Mouse (Mus musculus) ES-E14 (cell line): ENCODE data around the gene Zmiz1.

Experiments used
- CHD2 ChIP-seq: IDR thresholded peaks from 2 replicates; pipeline ENCODE4 v1.6.1; 2014; ENCODE audit warnings: mild to moderate bottlenecking, low read depth, low read length, inconsistent platforms
- ZC3H11A ChIP-seq: IDR thresholded peaks from 2 replicates; pipeline ENCODE4 v1.6.1; 2012; ENCODE audit warnings: low read depth, mild to moderate bottlenecking, inconsistent platforms, low read length, borderline replicate concordance
- ZNF384 ChIP-seq: IDR thresholded peaks from 2 replicates; pipeline ENCODE4 v1.6.1; 2012; ENCODE audit warnings: low read depth, low read length, inconsistent platforms

- TF ChIP-seq CHD2 = no peak
- no peak for TF ChIP-seq ZC3H11A
- no peak for TF ChIP-seq ZNF384
Measured at GRCm38 (mm10) chr14:25631481-25631880, 172.5 kb downstream of the Zmiz1 start.
